Comparison of ENCODE assay signal across 21 mouse cellular contexts in genomic region chr14:46363209-46363608, GRCm38 (mm10). TPM values are rescaled to one million over a fixed set of nuclear protein-coding genes. Genes with fewer than 3 reads are reported as not detected.
DNase-seq lines count a peak whose midpoint lies in the region; ATAC-seq and TF ChIP-seq lines count a peak whose summit lies in the region.
"Had no signal": no experiment of that assay in that cellular context is flagged by ENCODE, and none has a peak within 500 bp of the region (broad histone marks: within the 10 kb centered on the region; RNA-seq: fewer than 3 reads in every experiment).

No protein-coding gene starts in this region.

- ATAC-seq in kidney, embryonic 15.5 days (replicated peaks; ENCODE audit: low FRiP score): no peak
- ATAC-seq in midbrain, embryonic 15.5 days (replicated peaks): no peak
- ATAC-seq: forebrain, embryonic 15.5 days; intestine, embryonic 15.5 days had no signal

- H3K27me3 ChIP-seq in kidney, embryonic 15.5 days: peaks cover 2% of the 10 kb centered on the region; the same call in 1 of the 2 replicates
- H3K27me3 ChIP-seq in thymus, adult 2 months (ENCODE audit: control insufficient read depth, insufficient read depth, low read length): no peaks in the 10 kb centered on the region
- no peaks in the 10 kb centered on the region for H3K27me3 ChIP-seq in midbrain, embryonic 15.5 days (replicated peaks)
- H3K27me3 ChIP-seq: forebrain, embryonic 15.5 days; intestine, embryonic 15.5 days; lung, embryonic 15.5 days had no signal

- no peak for TF ChIP-seq POLR2A in thymus, adult 2 months (IDR thresholded peaks at IDR 0.05; ENCODE audit: control insufficient read depth, extremely low read depth, insufficient read depth, low read length, poor library complexity)
- TF ChIP-seq POLR2A in lung, adult 2 months (IDR thresholded peaks at IDR 0.05; ENCODE audit: borderline replicate concordance, extremely low read depth, low read depth, low read length): no peak

- H3K9ac ChIP-seq in kidney, embryonic 15.5 days: no peak overlapping the region
- no peak overlapping the region for H3K9ac ChIP-seq in midbrain, embryonic 15.5 days
- H3K9ac ChIP-seq: forebrain, embryonic 15.5 days; intestine, embryonic 15.5 days; lung, embryonic 15.5 days; midbrain, embryonic 12.5 days had no signal

- no peak overlapping the region for H3K27ac ChIP-seq in kidney, embryonic 15.5 days
- H3K27ac ChIP-seq in thymus, adult 2 months (ENCODE audit: control insufficient read depth, insufficient read depth, low read length): no peak overlapping the region
- H3K27ac ChIP-seq in midbrain, embryonic 15.5 days: no peak overlapping the region
- H3K27ac ChIP-seq: forebrain, embryonic 15.5 days; heart, embryonic 10.5 days; hindbrain, embryonic 10.5 days; intestine, embryonic 15.5 days; lung, embryonic 15.5 days; midbrain, embryonic 12.5 days had no signal

- H3K4me2 ChIP-seq in kidney, embryonic 15.5 days: no peak overlapping the region
- no peak overlapping the region for H3K4me2 ChIP-seq in midbrain, embryonic 15.5 days
- H3K4me2 ChIP-seq: forebrain, embryonic 15.5 days; intestine, embryonic 15.5 days; lung, embryonic 15.5 days; midbrain, embryonic 12.5 days had no signal

- peak; percentile 40 for DNase-seq in kidney, adult 18-20 months
- DNase-seq in thymus, postnatal 4 days: peak; percentile 51
- DNase-seq in thymus, adult 2 months: no peak
- peak; percentile 43 for DNase-seq in lung, adult 2 months
- DNase-seq in yolk sac, embryonic 10.5 days (ENCODE audit: low spot score): no peak
- no peak for DNase-seq in urinary bladder, postnatal 25 days (ENCODE audit: low spot score)
- DNase-seq: cerebellum, postnatal 25 days; gastrocnemius, postnatal 10 days; layer of hippocampus, postnatal 36 days; left cerebral cortex, postnatal 4 days; right cerebral cortex, postnatal 4 days; thymus, postnatal 25 days had no signal

- no peak overlapping the region for H3K4me3 ChIP-seq in kidney, embryonic 15.5 days (replicated peaks)
- no peak overlapping the region for H3K4me3 ChIP-seq in thymus, adult 2 months (ENCODE audit: control insufficient read depth, insufficient read depth, low read length)
- H3K4me3 ChIP-seq in lung, adult 2 months (replicated peaks; ENCODE audit: extremely low read depth, low read depth, low read length): no peak overlapping the region
- H3K4me3 ChIP-seq in midbrain, embryonic 15.5 days: no peak overlapping the region
- H3K4me3 ChIP-seq: forebrain, embryonic 15.5 days; heart, embryonic 10.5 days; hindbrain, embryonic 10.5 days; intestine, embryonic 15.5 days; lung, embryonic 15.5 days; midbrain, embryonic 12.5 days had no signal

- TF ChIP-seq CTCF in thymus, adult 2 months (IDR thresholded peaks at IDR 0.05; ENCODE audit: borderline replicate concordance, control insufficient read depth, extremely low read depth, insufficient read depth, low read length, poor library complexity): no peak
- peak; percentile 31; the same call in 1 of the 2 replicates for TF ChIP-seq CTCF in lung, adult 2 months (IDR thresholded peaks at IDR 0.05; ENCODE audit: insufficient read depth, low read length)

- H3K9me3 ChIP-seq in kidney, embryonic 15.5 days (replicated peaks): no peaks in the 10 kb centered on the region
- no peaks in the 10 kb centered on the region for H3K9me3 ChIP-seq in midbrain, embryonic 15.5 days
- H3K9me3 ChIP-seq: forebrain, embryonic 15.5 days; heart, embryonic 10.5 days; hindbrain, embryonic 10.5 days; intestine, embryonic 15.5 days; lung, embryonic 15.5 days; midbrain, embryonic 12.5 days had no signal

- no peaks in the 10 kb centered on the region for H3K4me1 ChIP-seq in kidney, embryonic 15.5 days
- no peaks in the 10 kb centered on the region for H3K4me1 ChIP-seq in thymus, adult 2 months (replicated peaks; ENCODE audit: control insufficient read depth, insufficient read depth, low read length)
- no peaks in the 10 kb centered on the region for H3K4me1 ChIP-seq in lung, adult 2 months (ENCODE audit: control insufficient read depth, insufficient read depth, low read length)
- H3K4me1 ChIP-seq in midbrain, embryonic 15.5 days: no peaks in the 10 kb centered on the region
- H3K4me1 ChIP-seq: forebrain, embryonic 15.5 days; hindbrain, embryonic 10.5 days; intestine, embryonic 15.5 days; lung, embryonic 15.5 days; midbrain, embryonic 12.5 days had no signal

- WGBS in kidney, embryonic 15.5 days: 48% methylated on average over 10 of the region's 10 CpGs
- WGBS in thymus, adult 2 months: 49% methylated on average over 10 of the region's 10 CpGs
- WGBS in lung, adult 2 months: 38% methylated on average over 10 of the region's 10 CpGs
- WGBS in midbrain, embryonic 15.5 days: 47% methylated on average over 10 of the region's 10 CpGs

- H3K36me3 ChIP-seq in kidney, embryonic 15.5 days: no peaks in the 10 kb centered on the region
- H3K36me3 ChIP-seq in thymus, adult 2 months (ENCODE audit: control insufficient read depth, insufficient read depth, low read length): no peaks in the 10 kb centered on the region
- no peaks in the 10 kb centered on the region for H3K36me3 ChIP-seq in midbrain, embryonic 15.5 days (replicated peaks)
- H3K36me3 ChIP-seq: forebrain, embryonic 15.5 days; heart, embryonic 10.5 days; hindbrain, embryonic 10.5 days; intestine, embryonic 15.5 days; lung, embryonic 15.5 days; midbrain, embryonic 12.5 days had no signal

RNA-seq across cellular contexts. Expression of gene Gm15217, which starts 16.0 kb away (rescaled TPM):
- 1.1 and 1.2 TPM in 2 replicates for polyA plus RNA-seq in kidney, embryonic 15.5 days (2015; fragmentation: Nextera tagmentation; extraction: Ambion mirVana)
- not detected in 2 replicates for polyA plus RNA-seq in thymus, adult 2 months (2012; rRNA removed)
- polyA plus RNA-seq in lung, adult 2 months (2012; rRNA removed): 0.24 and 0.71 TPM in 2 replicates
- polyA plus RNA-seq in midbrain, embryonic 15.5 days (2015; fragmentation: Nextera tagmentation; extraction: Ambion mirVana): not detected in 2 replicates
- polyA plus RNA-seq: C2C12; forebrain, embryonic 15.5 days; hindbrain, embryonic 10.5 days; midbrain, embryonic 12.5 days had no signal

RNA-seq across cellular contexts. Expression of gene Bmp4, which starts 27.3 kb away (rescaled TPM):
- polyA plus RNA-seq in kidney, embryonic 15.5 days (2015; fragmentation: Nextera tagmentation; extraction: Ambion mirVana): 36.3 and 40.8 TPM in 2 replicates
- polyA plus RNA-seq in thymus, adult 2 months (2012; rRNA removed): 5.0 and 12.2 TPM in 2 replicates
- 153 and 271 TPM in 2 replicates for polyA plus RNA-seq in lung, adult 2 months (2012; rRNA removed)
- polyA plus RNA-seq in midbrain, embryonic 15.5 days (2015; fragmentation: Nextera tagmentation; extraction: Ambion mirVana): 7.6 and 8.5 TPM in 2 replicates
- polyA plus RNA-seq: C2C12 had no signal

Comparison
In these comparisons a context has a peak if more than half of its experiments do, and no peak if none do; other contexts are left out.
1. DNase-seq: peak in kidney, adult 18-20 months (single experiment), thymus, postnatal 4 days (single experiment) and lung, adult 2 months (single experiment); none in thymus, adult 2 months (single experiment), yolk sac, embryonic 10.5 days (single experiment) and urinary bladder, postnatal 25 days (single experiment).